Mouse (Mus musculus) lung, embryonic 15.5 days (tissue): ENCODE results near the gene Mapkapk5. TPM values are rescaled to one million over a fixed set of nuclear protein-coding genes. Genes with fewer than 3 reads are reported as not detected.
A peak's percentile ranks its signal among the peaks of the same experiment; 100 is the strongest.
"Not testable (repeated sequence)": the region's sequence is repeated elsewhere in the genome, so short reads cannot be mapped to it uniquely, and the experiment has no call there.

Experiments used
- ATAC-seq: fragments of 200-750 bp; cut with Nextera tagmentation; 2 replicates; pipeline ENCODE4 v1.8.0; 2017; ENCODE audit warnings: moderate number of reproducible peaks, borderline replicate concordance; ENCODE audit not compliant: low FRiP score, low TSS enrichment; ENCODE audit errors: extremely low read depth
- H3K27ac ChIP-seq: fragments of 300-500 bp; sonication (generic); 2 replicates; pipeline ENCODE4 v1.5.1; 2015; ENCODE audit warnings: moderate library complexity, mild to moderate bottlenecking, inconsistent platforms
- H3K27me3 ChIP-seq: fragments of 300-500 bp; sonication (generic); 2 replicates; pipeline ENCODE4 v1.6.1; 2015; ENCODE audit warnings: inconsistent platforms
- H3K36me3 ChIP-seq: fragments of 300-500 bp; sonication (generic); 2 replicates; pipeline ENCODE4 v1.6.1; 2015; ENCODE audit warnings: inconsistent platforms
- H3K4me1 ChIP-seq: fragments of 300-500 bp; sonication (generic); 2 replicates; pipeline ENCODE4 v1.6.1; 2015; ENCODE audit warnings: inconsistent platforms
- H3K4me2 ChIP-seq: fragments of 300-500 bp; sonication (generic); 2 replicates; pipeline ENCODE4 v1.6.1; 2015; ENCODE audit warnings: inconsistent platforms, mild to moderate bottlenecking, moderate library complexity
- H3K4me3 ChIP-seq: fragments of 300-500 bp; sonication (generic); 2 replicates; pipeline ENCODE4 v1.5.1; 2015; ENCODE audit warnings: mild to moderate bottlenecking, inconsistent platforms
- H3K9ac ChIP-seq: fragments of 300-500 bp; sonication (generic); 2 replicates; pipeline ENCODE4 v1.6.1; 2015; ENCODE audit warnings: inconsistent platforms
- H3K9me3 ChIP-seq: fragments of 300-500 bp; sonication (generic); 2 replicates; pipeline ENCODE4 v1.6.1; 2016; ENCODE audit warnings: inconsistent platforms
- WGBS: fragments of 180-500 bp; shearing (Covaris S2); methylation state at CpG from one replicate; pipeline ENCODE4 v1.1.7; 2015; 5-methylcytosine and 5-hydroxymethylcytosine counted together
- polyA plus RNA-seq: library from polyadenylated mRNA; unstranded; fragments of >200 nt; fragmentation: Nextera tagmentation; extraction: Ambion mirVana; gene quantifications from 2 replicates; pipeline ENCODE4 v1.2.1, GENCODE M21; 2015

Gene Mapkapk5
- polyA plus RNA-seq, 1 experiment from 2014 or later, result 48.2 TPM

- no peaks in the 10 kb centered on the region for H3K27me3 ChIP-seq
- 0 out of 2 replicates have a peak, but pooled peaks cover 6% of the 10 kb centered on the region for H3K4me1 ChIP-seq
- H3K4me3 ChIP-seq, result no peak overlapping the region
- no peaks in the 10 kb centered on the region for H3K9me3 ChIP-seq
- WGBS, result 63% methylated on average over 14 of the region's 14 CpGs
- H3K9ac ChIP-seq, result no peak overlapping the region
- H3K4me2 ChIP-seq, result no peak overlapping the region
- H3K27ac ChIP-seq, result no peak overlapping the region
- peak; percentile 62 for ATAC-seq
- peaks cover 69% of the 10 kb centered on the region for H3K36me3 ChIP-seq
Observed at GRCm38 (mm10) chr5:121525774-121526450, 19.8 kb downstream of the Mapkapk5 start.

GRCm38 (mm10) chr5:121519758-121520157, 25.9 kb downstream of the Mapkapk5 start:
- not testable (repeated sequence) for H3K27ac ChIP-seq, ATAC-seq, H3K4me2 ChIP-seq, H3K27me3 ChIP-seq, H3K4me1 ChIP-seq, H3K9me3 ChIP-seq, H3K4me3 ChIP-seq, H3K9ac ChIP-seq
- peaks cover 31% of the 10 kb centered on the region for H3K36me3 ChIP-seq
- 89% methylated on average over 11 of the region's 17 CpGs for WGBS

- H3K36me3 ChIP-seq, result peaks cover 24% of the 10 kb centered on the region
- no peak overlapping the region for H3K4me3 ChIP-seq
- no peak overlapping the region for H3K9ac ChIP-seq
- H3K27ac ChIP-seq, result no peak overlapping the region
- H3K4me2 ChIP-seq, result no peak overlapping the region
- no peaks in the 10 kb centered on the region for H3K4me1 ChIP-seq
- 87% methylated on average over 9 of the region's 9 CpGs for WGBS
- no peaks in the 10 kb centered on the region for H3K27me3 ChIP-seq
- ATAC-seq, result no peak
- H3K9me3 ChIP-seq, result no peaks in the 10 kb centered on the region
Observed at GRCm38 (mm10) chr5:121518983-121519382, 26.7 kb downstream of the Mapkapk5 start.

GRCm38 (mm10) chr5:121510009-121510408, 35.7 kb downstream of the Mapkapk5 start:
- Histone ChIP-seq H3K36me3 (no peaks in the 10 kb centered on the region), H3K9me3 (no peaks in the 10 kb centered on the region)

GRCm38 (mm10) chr5:121506846-121507245, 38.9 kb downstream of the Mapkapk5 start:
- no peak for ATAC-seq
- H3K36me3 ChIP-seq, result no peaks in the 10 kb centered on the region
- no peaks in the 10 kb centered on the region for H3K27me3 ChIP-seq
- no peaks in the 10 kb centered on the region for H3K4me1 ChIP-seq
- H3K9ac ChIP-seq, result no peak overlapping the region
- no peak overlapping the region for H3K4me3 ChIP-seq
- H3K27ac ChIP-seq, result no peak overlapping the region
- H3K4me2 ChIP-seq, result no peak overlapping the region
- WGBS, result 74% methylated on average over 1 of the region's 1 CpGs
- H3K9me3 ChIP-seq, result no peaks in the 10 kb centered on the region

More at GRCm38 (mm10) chr5:121510009-121510408, 35.7 kb downstream of the Mapkapk5 start:
- H3K27me3 ChIP-seq, result no peaks in the 10 kb centered on the region
- no peak for ATAC-seq
- no peak overlapping the region for H3K9ac ChIP-seq
- no peak overlapping the region for H3K4me2 ChIP-seq
- 74% methylated on average over 7 of the region's 7 CpGs for WGBS
- no peaks in the 10 kb centered on the region for H3K4me1 ChIP-seq
- no peak overlapping the region for H3K27ac ChIP-seq
- no peak overlapping the region for H3K4me3 ChIP-seq

- no peaks in the 10 kb centered on the region for H3K27me3 ChIP-seq
- no peaks in the 10 kb centered on the region for H3K36me3 ChIP-seq
- no peak within 1 kb of the TSS for H3K27ac ChIP-seq
- no peaks in the 10 kb centered on the region for H3K4me1 ChIP-seq
- no peak within 1 kb of the TSS for H3K9ac ChIP-seq
- H3K4me3 ChIP-seq, result no peak within 1 kb of the TSS
- 74% methylated on average over 3 of the region's 3 CpGs for WGBS
- H3K4me2 ChIP-seq, result no peak within 1 kb of the TSS
- H3K9me3 ChIP-seq, result no peaks in the 10 kb centered on the region
- ATAC-seq, result no peak
Observed at GRCm38 (mm10) chr5:121503231-121503630, 42.5 kb downstream of the Mapkapk5 start, which contains the start of gene Adam1b. Gene Adam1b (minus strand): TSS chr5:121503435.

GRCm38 (mm10) chr5:121501424-121501996, 44.2 kb downstream of the Mapkapk5 start:
- not testable (repeated sequence) for ATAC-seq, H3K9me3 ChIP-seq, H3K27me3 ChIP-seq, H3K36me3 ChIP-seq, H3K9ac ChIP-seq, H3K4me1 ChIP-seq, H3K27ac ChIP-seq, H3K4me2 ChIP-seq, H3K4me3 ChIP-seq
- 67% methylated on average over 11 of the region's 17 CpGs for WGBS

- H3K4me1 ChIP-seq, result no peaks in the 10 kb centered on the region
Observed at GRCm38 (mm10) chr5:121500719-121501118, 45.0 kb downstream of the Mapkapk5 start.

GRCm38 (mm10) chr5:121493305-121493704, 52.4 kb downstream of the Mapkapk5 start:
- H3K4me3 ChIP-seq, result no peak overlapping the region
- H3K27ac ChIP-seq, result no peak overlapping the region
- no peaks in the 10 kb centered on the region for H3K4me1 ChIP-seq
- H3K9me3 ChIP-seq, result no peaks in the 10 kb centered on the region
- H3K4me2 ChIP-seq, result no peak overlapping the region
- WGBS, result 61% methylated on average over 8 of the region's 8 CpGs
- H3K9ac ChIP-seq, result no peak overlapping the region
- ATAC-seq, result no peak
- no peaks in the 10 kb centered on the region for H3K36me3 ChIP-seq
- no peaks in the 10 kb centered on the region for H3K27me3 ChIP-seq

More at GRCm38 (mm10) chr5:121500719-121501118, 45.0 kb downstream of the Mapkapk5 start:
- H3K27me3 ChIP-seq, result no peaks in the 10 kb centered on the region
- H3K4me3 ChIP-seq, result no peak overlapping the region
- 58% methylated on average over 7 of the region's 7 CpGs for WGBS
- ATAC-seq, result no peak
- H3K9me3 ChIP-seq, result no peaks in the 10 kb centered on the region
- H3K4me2 ChIP-seq, result no peak overlapping the region
- no peak overlapping the region for H3K9ac ChIP-seq
- H3K27ac ChIP-seq, result no peak overlapping the region
- H3K36me3 ChIP-seq, result no peaks in the 10 kb centered on the region

GRCm38 (mm10) chr5:121484801-121485200, 60.9 kb downstream of the Mapkapk5 start:
- 58% methylated on average over 5 of the region's 5 CpGs for whole genome bisulfite sequencing
- H3K9me3 ChIP-seq, result no peaks in the 10 kb centered on the region

GRCm38 (mm10) chr5:121477680-121478079, 68.0 kb downstream of the Mapkapk5 start:
- Histone ChIP-seq H3K27ac (no peak overlapping the region), H3K27me3 (no peaks in the 10 kb centered on the region), H3K4me1 (no peaks in the 10 kb centered on the region), H3K4me2 (no peak overlapping the region), H3K4me3 (no peak overlapping the region), H3K9ac (no peak overlapping the region), H3K9me3 (no peaks in the 10 kb centered on the region), H3K36me3 (no peaks in the 10 kb centered on the region)
- 30% methylated on average over 3 of the region's 3 CpGs for WGBS
- no peak for ATAC-seq

More at GRCm38 (mm10) chr5:121484801-121485200, 60.9 kb downstream of the Mapkapk5 start:
- Histone ChIP-seq H3K27ac (no peak overlapping the region), H3K4me1 (no peaks in the 10 kb centered on the region), H3K27me3 (no peaks in the 10 kb centered on the region), H3K4me3 (no peak overlapping the region), H3K36me3 (no peaks in the 10 kb centered on the region), H3K4me2 (no peak overlapping the region), H3K9ac (no peak overlapping the region)
- no peak for ATAC-seq

- H3K27me3 ChIP-seq, result no peaks in the 10 kb centered on the region
- H3K9me3 ChIP-seq, result no peaks in the 10 kb centered on the region
- no peak overlapping the region for H3K27ac ChIP-seq
- no peaks in the 10 kb centered on the region for H3K4me1 ChIP-seq
- no peaks in the 10 kb centered on the region for H3K36me3 ChIP-seq
- no peak overlapping the region for H3K4me2 ChIP-seq
- no peak overlapping the region for H3K9ac ChIP-seq
- no peak overlapping the region for H3K4me3 ChIP-seq
- 59% methylated on average over 1 of the region's 1 CpGs for WGBS
- no peak for ATAC-seq
Observed at GRCm38 (mm10) chr5:121476040-121476439, 69.7 kb downstream of the Mapkapk5 start.
